Mouse (Mus musculus) kidney, adult 2 months (tissue): Measurements from ENCODE around the gene Agmat. TPM values are rescaled to one million over a fixed set of nuclear protein-coding genes. Genes with fewer than 3 reads are reported as not detected.

ENCODE experiments used
- DNase-seq: peaks from one replicate; pipeline ENCODE4 v3.0.0; 2021
- H3K27ac ChIP-seq: fragments of 200-500 bp; 2 replicates; pipeline ENCODE4 v1.5.1; 2012; ENCODE audit warnings: low read depth, low read length, control low read depth, inconsistent platforms; ENCODE audit not compliant: insufficient read depth
- H3K27me3 ChIP-seq: fragments of 200-500 bp; replicated peaks from 2 replicates; pipeline ENCODE4 v1.6.1; 2012; ENCODE audit warnings: mild to moderate bottlenecking, moderate library complexity, low read length, inconsistent platforms; ENCODE audit not compliant: control insufficient read depth, insufficient read depth
- H3K36me3 ChIP-seq: fragments of 200-500 bp; 2 replicates; pipeline ENCODE4 v1.6.1; 2012; ENCODE audit warnings: mild to moderate bottlenecking, moderate library complexity, low read length, inconsistent platforms; ENCODE audit not compliant: control insufficient read depth, insufficient read depth
- H3K4me1 ChIP-seq: fragments of 200-500 bp; 2 replicates; pipeline ENCODE4 v1.6.1; 2011; ENCODE audit warnings: low read length; ENCODE audit not compliant: control insufficient read depth, insufficient read depth
- H3K4me3 ChIP-seq: fragments of 200-500 bp; 2 replicates; pipeline ENCODE4 v1.5.1; 2011; ENCODE audit warnings: mild to moderate bottlenecking, low read depth, low read length, control low read depth; ENCODE audit not compliant: insufficient read depth
- CTCF ChIP-seq: fragments of 200-500 bp; conservative IDR thresholded peaks from 2 replicates; pipeline ENCODE4 v1.5.1; 2011; ENCODE audit warnings: low read depth, mild to moderate bottlenecking, control low read depth, low read length, moderate library complexity, mixed read lengths; ENCODE audit not compliant: insufficient read depth, insufficient read length
- POLR2A ChIP-seq: fragments of 200-500 bp; IDR thresholded peaks from one replicate; pipeline ENCODE4 v1.6.1; 2011; ENCODE audit warnings: low read depth, low read length, control low read depth
- WGBS: fragments of 180-500 bp; shearing (Covaris S2); methylation state at CpG from one replicate; pipeline ENCODE4 v1.1.7; 2018; 5-methylcytosine and 5-hydroxymethylcytosine counted together
- polyA plus RNA-seq: library from polyadenylated mRNA; depleted of rRNA; stranded (reverse); fragments of >200 nt; gene quantifications from 2 replicates; pipeline ENCODE4 v1.2.3, GENCODE M21; 2012

The Agmat gene
- polyA plus RNA-seq, 1 experiment = 9.4 TPM

DNA sequence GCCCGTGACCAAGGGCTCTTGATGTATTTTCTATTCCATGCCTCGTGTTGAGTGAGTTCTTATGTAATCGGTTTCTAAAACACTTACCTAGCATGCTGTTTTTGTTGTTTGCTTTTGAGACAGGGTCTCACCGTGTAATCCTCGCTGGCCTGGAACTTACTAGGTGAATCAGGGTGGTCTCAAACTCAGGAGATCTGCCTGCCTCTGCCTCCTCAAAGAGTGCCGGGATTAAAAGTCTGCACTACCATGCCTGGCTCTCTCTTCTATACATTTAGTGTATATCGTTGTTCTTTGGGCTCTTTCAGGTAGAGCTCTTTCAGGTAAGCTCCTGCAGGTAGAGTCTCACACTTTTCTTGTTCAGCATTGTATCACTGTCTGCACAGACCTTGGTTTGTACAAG lies 45.0 kb downstream of the Agmat start:
- Histone ChIP-seq H3K4me1 (peaks cover 34% of the 10 kb centered on the region), H3K27me3 (no peaks in the 10 kb centered on the region), H3K36me3 (no peaks in the 10 kb centered on the region), H3K4me3 (no peak overlapping the region), H3K27ac (no peak overlapping the region)
- DNase-seq = no peak
- 95% methylated on average over 7 of the region's 7 CpGs for WGBS
- TF ChIP-seq CTCF (no peak), POLR2A (no peak)

DNA sequence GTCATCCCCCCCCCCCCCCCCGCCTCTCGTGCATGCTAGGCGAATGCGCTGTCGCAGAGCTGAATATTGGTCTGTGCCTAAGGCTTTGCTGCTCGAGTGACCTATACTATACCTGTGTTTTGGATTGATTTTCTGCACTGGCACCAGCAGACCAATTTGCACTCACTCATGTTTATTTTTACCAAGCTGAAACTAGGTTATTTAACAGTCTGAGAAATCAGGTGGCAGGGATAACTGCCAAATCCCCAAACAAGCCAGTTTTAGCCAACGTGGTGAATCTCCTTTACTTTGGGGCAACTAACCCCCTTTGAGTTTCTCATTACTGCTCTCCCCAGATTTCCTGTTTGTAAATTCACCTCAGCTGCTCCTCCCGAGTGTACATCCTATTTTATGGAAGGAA lies 45.5 kb downstream of the Agmat start:
- TF ChIP-seq CTCF (no peak), POLR2A (no peak)
- H3K36me3 ChIP-seq = peaks cover under 1% of the 10 kb centered on the region; the same call in 1 of the 2 replicates
- no peak overlapping the region for H3K4me3 ChIP-seq
- WGBS = 91% methylated on average over 8 of the region's 8 CpGs
- no peak for DNase-seq
- no peaks in the 10 kb centered on the region for H3K27me3 ChIP-seq
- peaks cover 31% of the 10 kb centered on the region for H3K4me1 ChIP-seq
- H3K27ac ChIP-seq = no peak overlapping the region

DNA sequence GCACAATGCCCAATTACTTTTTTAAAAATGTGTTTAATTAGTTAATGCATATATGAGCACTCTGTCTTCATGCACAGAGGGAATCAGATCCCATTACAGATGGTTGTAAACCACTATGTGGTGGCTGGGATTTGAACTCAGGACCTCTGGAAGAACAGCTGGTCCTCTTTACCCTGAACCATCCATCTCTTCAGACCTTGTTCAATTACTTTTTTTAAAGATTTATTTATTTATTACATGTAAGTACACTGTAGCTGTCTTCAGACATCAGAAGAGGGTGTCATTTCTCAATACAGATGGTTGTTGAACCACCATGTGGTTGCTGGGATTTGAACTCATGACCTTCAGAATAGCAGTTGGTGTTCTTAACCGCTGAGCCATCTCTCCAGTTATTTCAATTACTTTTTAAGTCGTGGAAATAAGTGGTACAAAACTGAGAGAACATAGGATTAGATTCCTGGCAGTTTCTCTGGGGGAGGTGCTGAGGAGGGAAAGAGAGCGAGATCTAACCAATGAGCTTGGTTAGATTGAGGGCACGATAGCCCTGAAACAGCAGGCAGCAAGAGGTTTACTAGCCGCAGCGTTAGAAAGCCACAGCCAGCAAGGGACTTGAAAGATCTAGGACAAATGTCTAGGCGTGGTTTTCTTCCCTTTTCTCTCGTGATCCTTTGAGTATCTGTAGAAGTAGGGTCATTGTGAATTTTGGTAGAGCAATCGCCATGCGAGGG lies 46.2 kb downstream of the Agmat start:
- peaks cover 4% of the 10 kb centered on the region; the same call in 1 of the 2 replicates for H3K36me3 ChIP-seq
- DNase-seq = no peak
- H3K4me3 ChIP-seq = peak overlapping the region; percentile 95
- TF ChIP-seq POLR2A (no peak), CTCF (no peak)
- H3K27ac ChIP-seq = peak overlapping the region; percentile 92
- peaks cover 27% of the 10 kb centered on the region for H3K4me1 ChIP-seq
- no peaks in the 10 kb centered on the region for H3K27me3 ChIP-seq
- 11% methylated on average over 10 of the region's 10 CpGs for WGBS

DNA sequence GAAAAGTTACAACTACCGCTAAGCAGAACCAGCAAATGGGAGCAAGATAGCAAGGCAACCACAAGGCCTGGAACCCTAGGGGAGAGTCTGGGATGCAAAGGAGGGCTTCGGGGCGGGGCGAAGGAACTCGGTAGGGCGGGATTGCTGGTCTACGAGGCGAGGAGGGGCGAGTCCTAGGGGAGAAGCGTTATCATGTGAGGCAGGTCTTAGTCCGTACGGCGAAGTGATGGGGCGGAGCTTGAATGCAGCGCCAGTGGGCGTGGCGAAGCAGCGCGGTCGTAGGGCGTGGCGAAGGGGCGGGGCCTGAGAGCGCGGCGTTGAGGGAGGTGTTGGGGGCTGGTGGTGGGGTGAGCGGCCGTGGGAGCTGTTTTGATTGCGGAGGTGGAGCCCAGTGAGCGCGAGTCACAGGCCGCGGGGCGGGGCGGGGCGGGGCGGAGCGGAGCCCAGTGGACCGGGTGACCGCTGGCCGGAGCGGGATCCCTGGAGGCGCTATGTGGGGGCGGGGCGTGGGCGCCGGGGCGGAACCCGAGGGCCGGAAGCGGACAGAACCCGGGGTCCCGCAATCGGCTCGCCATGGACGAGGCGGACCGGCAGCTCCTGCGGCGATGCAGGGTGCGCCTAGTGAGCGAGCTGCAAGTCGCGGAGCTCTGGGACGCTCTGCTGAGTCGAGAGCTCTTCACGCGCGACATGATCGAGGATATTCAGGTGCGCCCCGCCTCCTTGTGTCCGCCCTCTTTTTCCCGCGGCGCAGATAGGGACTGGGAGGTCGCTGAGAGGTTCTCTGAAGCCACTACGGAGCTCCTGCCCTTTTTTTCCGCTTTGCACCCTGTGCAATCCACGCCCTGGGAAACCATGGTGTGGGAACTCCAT lies 47.0 kb downstream of the Agmat start, which contains the start of gene Casp9:
TSS of gene Casp9 (plus strand) at position 331 of the 870 bp plus-strand sequence.
- WGBS = under 1% methylated on average over 75 of the region's 80 CpGs
- Histone ChIP-seq H3K4me3 (peak within 1 kb of the TSS; percentile 95), H3K27ac (peak within 1 kb of the TSS; percentile 97), H3K27me3 (no peaks in the 10 kb centered on the region), H3K36me3 (peaks cover 5% of the 10 kb centered on the region; the same call in 1 of the 2 replicates), H3K4me1 (peaks cover 25% of the 10 kb centered on the region)
- no peak for TF ChIP-seq CTCF
- TF ChIP-seq POLR2A = peak; percentile 31
- DNase-seq = peak; percentile 99

- peak overlapping the region; percentile 95 for H3K4me3 ChIP-seq
- no peak for TF ChIP-seq CTCF
- TF ChIP-seq POLR2A = no peak
- DNase-seq = no peak
- WGBS = 3% methylated on average over 5 of the region's 5 CpGs
- H3K27me3 ChIP-seq = no peaks in the 10 kb centered on the region
- H3K27ac ChIP-seq = peak overlapping the region; percentile 97
- peaks cover 25% of the 10 kb centered on the region for H3K4me1 ChIP-seq
- H3K36me3 ChIP-seq = peaks cover 5% of the 10 kb centered on the region; the same call in 1 of the 2 replicates
Observed at GRCm38 (mm10) chr4:141794152-141794535, 47.7 kb downstream of the Agmat start.

DNA sequence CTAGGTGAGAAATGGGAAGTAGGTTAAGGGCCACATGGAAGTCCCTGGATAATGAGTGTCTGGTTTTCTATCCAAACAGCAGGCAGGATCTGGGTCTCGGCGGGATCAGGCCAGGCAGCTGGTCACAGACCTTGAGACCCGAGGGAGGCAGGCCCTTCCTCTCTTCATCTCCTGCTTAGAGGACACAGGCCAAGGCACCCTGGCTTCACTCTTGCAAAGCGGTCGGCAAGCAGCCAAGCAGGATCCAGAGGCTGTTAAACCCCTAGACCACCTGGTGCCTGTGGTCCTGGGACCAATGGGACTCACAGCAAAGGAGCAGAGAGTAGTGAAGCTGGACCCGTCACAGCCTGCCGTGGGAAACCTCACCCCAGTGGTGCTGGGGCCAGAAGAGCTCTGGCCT lies 49.9 kb downstream of the Agmat start:
- H3K27ac ChIP-seq = no peak overlapping the region
- WGBS = 51% methylated on average over 7 of the region's 7 CpGs
- DNase-seq = peak; percentile 40

DNA sequence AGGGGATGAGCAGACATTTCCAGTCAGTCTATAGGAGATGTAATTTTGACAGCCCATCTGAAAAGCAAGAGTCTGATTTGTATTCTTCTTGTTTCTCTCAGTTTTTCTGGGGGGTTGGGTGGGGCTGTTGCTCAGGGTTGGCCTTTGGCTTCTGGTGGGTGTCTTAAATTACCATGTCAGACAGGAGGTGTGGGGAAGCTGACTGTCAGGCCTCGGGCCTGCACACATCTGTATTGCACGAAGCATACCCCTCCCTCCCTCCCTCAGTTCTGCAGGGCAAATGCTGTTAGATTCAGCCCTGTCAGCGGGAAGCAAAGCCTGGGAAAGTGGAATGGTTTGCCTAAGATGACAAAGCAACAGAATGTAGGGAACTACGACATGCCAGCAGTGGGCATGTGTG lies 50.5 kb downstream of the Agmat start:
- Histone ChIP-seq H3K4me3 (no peak overlapping the region), H3K27me3 (no peaks in the 10 kb centered on the region), H3K27ac (no peak overlapping the region), H3K4me1 (peaks cover 22% of the 10 kb centered on the region), H3K36me3 (peaks cover 5% of the 10 kb centered on the region; the same call in 1 of the 2 replicates)
- no peak for DNase-seq
- WGBS = 81% methylated on average over 4 of the region's 4 CpGs
- no peak for TF ChIP-seq CTCF
- no peak for TF ChIP-seq POLR2A

More for the DNA sequence above, 49.9 kb downstream of the Agmat start:
- peaks cover 5% of the 10 kb centered on the region; the same call in 1 of the 2 replicates for H3K36me3 ChIP-seq
- H3K4me1 ChIP-seq = peaks cover 22% of the 10 kb centered on the region
- TF ChIP-seq CTCF = no peak
- no peak for TF ChIP-seq POLR2A
- H3K27me3 ChIP-seq = no peaks in the 10 kb centered on the region
- no peak overlapping the region for H3K4me3 ChIP-seq
